Comparison of ENCODE assay signal across 14 mouse cellular contexts in the genomic region with DNA sequence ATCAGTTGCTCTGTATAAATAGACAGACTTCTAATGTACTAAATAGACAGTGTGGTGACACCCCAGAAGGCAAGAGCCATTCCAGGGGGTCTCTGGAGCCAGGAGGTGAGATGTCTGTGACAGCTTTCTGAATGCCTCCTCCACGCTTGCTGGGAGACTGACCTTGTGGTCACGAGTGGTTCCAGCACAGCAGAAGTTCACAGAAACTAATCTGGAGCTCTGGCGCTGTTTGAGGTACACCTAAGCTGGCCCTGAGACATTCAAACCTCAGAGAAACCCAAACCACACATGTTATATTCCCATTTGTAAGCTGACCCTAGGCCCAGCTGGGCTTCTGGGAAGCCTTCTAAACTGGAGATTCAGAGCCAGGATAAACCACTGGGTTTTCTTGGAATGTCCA.
"Had no signal": no experiment of that assay in that cellular context is flagged by ENCODE, and none has a peak within 500 bp of the region (broad histone marks: within the 10 kb centered on the region; RNA-seq: fewer than 3 reads in every experiment).

No protein-coding gene starts in this region.

- DNase-seq: liver, postnatal 0 days; lung, adult 2 months; lung, postnatal 14 days; lung, postnatal 36 days; midbrain, embryonic 14.5 days; retina, postnatal 1 day; right cerebral cortex, adult 18-20 months; right cerebral cortex, postnatal 25 days; right cerebral cortex, postnatal 4 days; thymus, adult 2 months; thymus, postnatal 25 days; thymus, postnatal 4 days had no signal

- ATAC-seq: liver, postnatal 0 days; lung, postnatal 0 days; midbrain, embryonic 16.5 days had no signal
